Mouse (Mus musculus) erythroblast, embryonic 14.5 days (primary cell): ENCODE data around the gene Armc2.

ENCODE experiments used
- GATA1 ChIP-seq: IDR thresholded peaks from 2 replicates; pipeline ENCODE4 v1.6.1; 2012; ENCODE audit warnings: low read length, inconsistent platforms, mixed read lengths
- TAL1 ChIP-seq: IDR thresholded peaks from 3 replicates; pipeline ENCODE4 v1.6.1; 2012; ENCODE audit warnings: low read length, inconsistent platforms, mixed read lengths

- TF ChIP-seq TAL1 (no peak), GATA1 (no peak)
These were observed 23.8 kb upstream of the Armc2 start for GRCm38 (mm10) chr10:42042087-42042486.
